Mouse (Mus musculus) megakaryocyte, embryonic 14.5 days (primary cell): Measurements from ENCODE around the gene Camkmt.

Experiments
- FLI1 ChIP-seq: IDR thresholded peaks from 2 replicates; pipeline ENCODE4 v1.6.1; 2012; ENCODE audit warnings: low read length, inconsistent platforms, mixed read lengths
- GATA1 ChIP-seq: IDR thresholded peaks from 3 replicates; pipeline ENCODE4 v1.6.1; 2012; ENCODE audit warnings: mixed read lengths, low read length, inconsistent platforms, borderline replicate concordance

DNA sequence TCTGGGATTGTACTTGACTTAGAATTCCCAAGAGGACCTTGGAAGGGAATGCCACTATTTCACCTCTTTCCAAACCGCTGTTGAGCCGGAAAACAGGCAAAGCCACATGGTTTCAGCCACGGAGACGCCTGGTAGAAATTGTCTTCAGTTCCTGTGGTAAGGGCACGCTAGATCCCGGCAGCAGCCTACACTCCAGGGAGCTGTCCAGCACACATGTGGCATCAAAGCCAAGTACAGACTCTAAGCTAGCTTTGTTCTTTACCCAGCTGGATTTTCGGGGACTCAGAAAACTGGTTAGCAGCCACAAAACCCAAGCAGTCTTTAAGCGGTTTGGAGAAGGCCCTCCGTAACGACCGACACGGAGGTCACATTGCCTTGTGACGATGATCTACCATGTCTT, 281.7 kb downstream of the Camkmt start:
- TF ChIP-seq FLI1: no peak
- TF ChIP-seq GATA1: no peak
